Mouse (Mus musculus): ENCODE measurements around the gene Ttll5.
A peak's percentile ranks its signal among the peaks of the same experiment; 100 is the strongest.

Ttll5 gene

DNA sequence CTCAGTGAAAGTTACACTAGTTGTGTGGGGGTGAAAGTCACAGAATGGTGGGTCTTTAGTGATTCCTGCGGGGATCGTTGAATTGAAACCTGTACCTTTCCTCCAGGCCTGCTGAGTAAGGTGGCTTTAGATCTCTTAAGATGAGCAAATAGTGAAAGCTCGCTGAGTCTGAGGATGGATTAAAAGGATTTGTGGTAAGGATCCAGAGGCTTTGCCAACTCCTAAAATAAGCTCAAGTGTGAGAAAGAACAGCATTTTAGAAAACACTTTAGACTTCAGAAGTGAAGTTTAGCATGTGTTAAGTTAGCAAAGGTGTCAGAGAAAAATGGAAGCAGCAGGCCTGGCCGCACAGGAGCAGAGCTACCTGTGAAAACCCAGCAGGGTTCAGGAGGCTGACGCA lies 192.9 kb downstream of the Ttll5 start:
- no peak for DNase-seq

DNA sequence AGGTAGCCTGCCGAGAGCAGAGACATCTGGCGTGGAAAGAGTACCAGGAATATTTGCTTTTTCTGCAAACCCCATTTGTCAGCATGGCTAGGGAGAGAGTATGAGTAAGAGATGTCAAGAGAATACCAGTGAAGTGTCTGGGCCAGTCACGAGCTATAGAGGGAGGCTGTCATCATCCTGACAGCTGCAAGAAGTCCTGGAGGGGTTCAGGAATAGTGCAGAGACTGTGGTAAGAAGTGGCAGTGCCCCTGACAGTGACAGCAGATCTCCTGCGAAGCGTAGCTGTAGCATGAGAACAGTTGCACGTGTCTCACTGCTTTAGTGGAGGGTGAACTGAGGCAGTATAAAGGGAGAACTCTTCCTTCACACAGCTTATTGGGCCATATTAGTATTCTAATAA lies 197.1 kb downstream of the Ttll5 start:
- DNase-seq: no peak

DNA sequence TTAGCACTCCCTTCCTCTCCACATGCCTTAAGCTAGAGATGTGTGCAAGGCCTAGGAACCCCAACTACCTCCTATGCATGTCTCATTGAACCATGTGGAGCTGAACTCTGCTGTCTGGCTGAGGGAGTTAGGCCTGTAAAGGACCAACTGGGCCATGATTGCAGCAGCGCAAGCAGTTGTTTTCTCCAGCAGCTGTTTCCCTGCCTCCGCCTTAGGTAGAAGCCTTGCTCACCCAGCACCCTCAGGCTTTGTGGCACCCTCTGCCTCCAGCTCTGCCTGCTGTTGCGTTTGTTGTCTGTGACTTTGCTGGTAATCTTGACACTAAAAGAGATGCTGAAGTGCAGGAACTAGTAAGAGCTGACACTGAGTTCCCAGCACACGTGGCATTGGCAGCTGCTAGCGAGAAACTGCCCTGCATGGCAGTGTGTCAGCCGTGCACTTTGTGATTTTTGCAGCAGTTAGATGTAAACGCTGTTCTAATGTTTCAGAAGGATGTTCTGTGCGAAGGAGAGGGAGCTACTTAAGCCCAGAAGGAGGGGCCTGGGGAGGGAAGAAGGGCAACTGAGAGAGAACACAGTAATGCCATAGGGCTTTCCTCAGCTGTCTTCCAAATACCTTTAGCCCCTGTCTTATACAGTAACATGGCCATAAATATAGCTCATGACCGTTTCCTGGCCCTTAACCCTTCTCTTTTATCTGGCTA lies 198.0 kb downstream of the Ttll5 start:
- DNase-seq: no peak

DNA sequence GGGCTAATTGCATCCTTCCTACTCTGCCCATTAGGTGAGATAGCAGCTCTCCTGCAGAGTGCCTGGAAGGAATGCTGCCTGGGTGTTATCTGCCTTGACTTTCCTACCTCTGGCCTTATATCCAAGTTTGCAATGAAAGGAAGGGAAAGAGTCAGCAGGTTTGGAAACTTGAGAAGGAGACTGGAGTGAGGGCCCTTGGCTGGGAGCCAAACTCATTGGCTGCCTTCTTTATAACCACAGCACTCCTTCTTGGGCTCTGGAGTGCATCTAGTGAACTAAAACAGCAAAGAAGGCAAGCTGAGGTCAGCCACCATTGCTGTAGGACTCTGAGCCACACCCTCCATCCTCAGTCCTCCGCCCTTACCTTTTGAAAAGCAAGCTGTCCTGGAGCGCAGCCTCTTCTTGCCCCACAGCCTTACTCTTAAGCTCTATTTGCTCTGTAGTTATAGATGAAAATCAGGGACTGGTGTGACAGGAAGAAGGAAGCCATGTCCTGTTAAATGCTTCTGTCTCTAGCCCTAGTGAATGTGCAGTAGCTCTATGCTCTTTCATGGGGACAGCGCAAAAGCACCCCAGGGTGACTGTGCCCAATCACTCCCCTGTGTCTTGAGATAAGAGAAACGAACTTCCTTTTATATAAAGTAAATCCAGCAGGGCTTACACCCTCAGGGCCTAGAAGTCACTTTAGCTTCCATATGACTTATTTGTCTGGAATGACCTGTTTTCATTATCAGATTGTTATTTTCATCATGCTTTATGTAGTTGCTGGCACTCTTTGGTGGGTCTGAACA lies 198.8 kb downstream of the Ttll5 start:
- peak in 1 of 2 experiments; percentile 9 for DNase-seq

DNA sequence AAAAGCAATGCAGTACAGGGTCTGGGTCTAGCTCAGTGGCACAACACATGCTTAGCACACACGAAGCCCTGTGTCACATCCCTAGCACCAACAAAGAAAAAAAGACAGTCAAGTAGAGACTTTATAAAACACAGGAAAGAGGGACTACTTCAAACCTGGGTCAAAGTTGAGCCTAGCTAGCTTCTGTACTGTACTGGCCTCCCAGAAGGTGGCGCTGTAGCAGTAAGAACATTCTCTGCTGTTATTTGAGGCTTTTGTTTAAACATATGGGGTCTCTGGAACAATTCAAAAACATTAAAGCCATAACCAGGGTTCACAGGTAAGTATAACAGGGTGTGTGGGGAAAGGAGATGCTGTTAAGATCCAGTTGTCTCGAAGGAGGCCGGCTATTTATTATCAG lies 200.0 kb downstream of the Ttll5 start:
- DNase-seq: peak in 1 of 2 experiments; percentile 17

DNA sequence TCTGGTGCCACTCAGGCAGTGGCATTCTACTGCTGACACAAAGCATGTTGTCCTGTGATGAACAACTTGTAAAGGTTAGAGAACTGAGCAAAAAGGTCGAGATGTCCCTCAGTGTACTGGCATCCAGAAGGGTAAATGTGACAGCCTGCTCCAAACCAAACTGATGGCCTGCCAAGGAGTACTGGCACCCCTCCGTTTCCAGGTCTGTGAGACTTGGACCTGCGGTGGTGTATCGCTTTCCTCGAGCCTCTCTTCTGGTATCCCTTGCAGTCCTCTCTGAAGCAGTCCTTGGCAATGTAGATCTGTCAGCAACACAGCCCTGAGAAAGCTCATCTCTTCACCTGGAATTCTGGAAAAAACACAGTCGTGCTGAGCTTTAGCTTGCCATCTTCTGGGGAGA lies 201.0 kb downstream of the Ttll5 start:
- no peak for DNase-seq

DNA sequence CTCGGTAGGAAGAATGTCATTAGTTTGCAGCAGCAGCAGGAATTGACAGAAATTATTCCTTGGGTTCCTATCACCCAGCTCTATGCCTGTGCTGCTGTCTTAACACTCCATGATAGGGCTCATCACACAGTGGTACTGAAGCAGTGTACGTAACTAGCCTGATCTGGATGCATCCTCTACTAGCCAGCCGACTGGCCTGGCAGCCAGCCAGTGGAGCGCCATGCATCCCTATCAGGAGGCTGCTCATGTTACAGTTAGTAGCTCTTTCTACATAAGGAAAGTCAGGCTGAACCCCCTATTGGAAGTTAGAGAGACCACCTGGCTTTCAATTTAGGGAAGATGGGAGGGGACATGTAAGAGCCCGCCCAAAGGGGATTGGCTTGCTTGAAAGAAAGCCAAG lies 202.5 kb downstream of the Ttll5 start:
- DNase-seq: no peak

DNA sequence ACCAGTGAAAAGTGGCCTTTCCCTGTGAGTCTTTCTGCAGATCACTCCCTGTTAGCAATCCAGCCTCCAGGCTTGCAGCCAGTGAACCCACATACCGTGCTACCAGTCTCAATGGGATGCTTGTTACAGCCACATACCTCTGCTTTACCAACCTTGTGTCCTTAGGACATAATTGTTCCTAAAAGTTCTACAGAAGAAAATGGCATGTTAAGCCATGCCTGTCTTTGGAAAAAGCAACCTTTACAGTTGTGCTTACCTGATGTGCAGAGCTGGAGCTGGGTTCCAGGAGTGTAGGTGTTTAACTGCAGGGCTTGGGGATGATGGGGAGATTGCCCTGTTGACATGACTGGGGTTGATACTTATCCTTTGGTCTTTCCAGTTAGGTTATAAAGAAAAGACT lies 203.3 kb downstream of the Ttll5 start:
- no peak for DNase-seq

DNA sequence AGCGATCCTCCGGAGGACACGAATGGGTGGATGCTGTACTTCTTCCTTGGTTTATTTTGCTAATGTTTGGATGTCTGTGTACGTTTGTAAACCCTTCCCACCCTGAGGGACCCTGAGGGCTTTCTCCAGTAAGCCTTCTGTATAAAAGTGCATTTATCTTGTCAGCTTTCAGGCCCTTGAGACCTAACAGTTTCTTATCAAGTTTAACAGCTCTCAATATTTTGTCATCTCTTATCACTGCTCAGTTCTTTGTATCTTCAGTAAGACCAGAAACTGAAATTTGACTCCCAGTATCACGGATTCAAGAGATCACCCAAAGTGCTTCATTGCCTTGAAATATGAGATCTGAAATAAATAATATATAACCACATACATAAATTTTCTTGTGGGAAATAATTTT lies 206.5 kb downstream of the Ttll5 start:
- no peak for DNase-seq

DNA sequence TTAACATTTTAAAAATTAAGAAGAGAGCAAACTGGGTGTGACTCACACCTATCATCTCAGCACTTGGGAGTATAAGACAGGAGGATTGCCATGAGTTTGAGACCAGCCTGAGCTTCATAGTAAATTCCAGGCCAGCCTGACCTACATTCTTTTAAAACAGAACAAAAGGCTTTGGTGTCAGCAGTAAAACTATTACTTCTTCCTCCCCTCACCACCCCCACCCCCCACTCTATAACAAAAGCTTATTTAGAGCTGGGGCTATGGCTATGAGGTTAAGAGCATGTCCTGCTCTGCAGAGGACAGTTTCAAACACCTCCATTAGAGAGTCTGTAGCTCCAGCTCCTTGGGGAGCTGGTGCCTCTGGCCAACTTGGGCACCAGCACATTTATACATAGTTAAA lies 211.1 kb downstream of the Ttll5 start:
- no peak for DNase-seq

DNA sequence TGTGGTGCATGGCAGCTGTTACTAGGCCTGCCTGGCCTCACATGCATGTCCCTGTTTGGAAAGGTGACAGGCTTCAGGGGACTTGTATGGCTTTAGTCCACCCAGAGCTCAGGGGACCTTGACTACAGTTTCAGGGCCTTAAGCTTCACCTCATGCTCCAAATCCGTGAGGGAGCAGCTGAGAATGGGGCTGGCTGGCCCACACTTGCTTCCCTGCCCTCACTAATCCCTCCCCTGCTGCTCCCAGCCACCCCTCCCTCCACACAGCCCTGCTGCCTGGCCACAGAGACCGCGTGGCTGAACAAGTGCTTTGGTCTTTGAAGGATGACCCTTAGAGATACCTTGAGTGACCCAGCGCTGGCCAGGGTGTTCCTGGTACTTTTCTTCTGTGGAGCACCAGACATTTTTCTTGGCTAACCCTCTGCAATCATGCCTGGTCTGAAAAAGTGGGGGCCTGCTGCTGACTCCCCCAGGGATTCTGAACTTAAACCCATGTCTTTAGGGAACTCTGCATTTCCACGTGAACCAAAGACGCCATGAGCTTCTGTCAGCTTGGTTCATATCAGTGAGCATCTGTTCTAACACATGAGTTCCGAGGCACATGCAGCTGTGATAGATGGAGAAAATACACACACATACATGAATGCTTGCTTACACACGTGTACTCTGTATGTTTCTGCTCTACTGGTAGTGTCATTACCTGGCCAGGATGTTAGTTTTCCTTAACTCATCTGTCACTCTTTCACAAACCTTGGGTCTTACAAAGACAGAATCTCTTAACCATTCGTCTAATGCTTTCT lies 212.1 kb downstream of the Ttll5 start:
- DNase-seq: no peak

DNA sequence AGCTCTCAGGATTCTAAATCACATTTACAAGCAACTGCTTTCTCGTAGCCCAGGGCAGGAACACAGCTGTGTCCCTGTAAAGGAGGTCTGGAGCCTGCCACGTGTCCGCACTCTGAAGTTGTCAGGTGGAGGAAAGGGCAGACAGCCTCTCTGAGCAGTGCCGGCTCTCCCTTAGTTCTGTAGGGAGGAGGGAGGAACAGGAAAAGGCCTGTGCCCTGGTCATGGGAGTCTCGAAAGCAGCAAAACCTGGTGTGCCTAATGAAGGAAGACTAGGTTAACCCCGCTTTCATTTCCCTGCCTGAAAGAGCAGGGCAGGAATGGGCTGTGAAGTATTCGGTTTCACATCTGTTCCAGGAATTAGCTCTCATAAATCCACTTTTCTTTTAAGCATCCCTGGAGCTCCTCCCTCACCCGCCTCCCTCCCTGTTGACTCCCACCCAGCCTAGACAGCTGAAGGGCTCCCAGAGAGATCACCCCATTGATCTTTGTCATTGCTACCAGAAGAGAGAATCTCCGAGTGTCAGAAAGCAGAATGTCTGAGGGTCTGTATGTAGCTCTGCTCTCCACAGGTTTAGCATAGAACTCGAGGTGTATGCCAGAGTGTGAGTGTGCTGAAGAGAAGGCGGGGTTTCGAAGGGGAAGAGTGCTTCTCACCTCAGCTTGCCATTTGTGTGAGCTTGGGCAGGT lies 212.9 kb downstream of the Ttll5 start:
- DNase-seq: no peak

DNA sequence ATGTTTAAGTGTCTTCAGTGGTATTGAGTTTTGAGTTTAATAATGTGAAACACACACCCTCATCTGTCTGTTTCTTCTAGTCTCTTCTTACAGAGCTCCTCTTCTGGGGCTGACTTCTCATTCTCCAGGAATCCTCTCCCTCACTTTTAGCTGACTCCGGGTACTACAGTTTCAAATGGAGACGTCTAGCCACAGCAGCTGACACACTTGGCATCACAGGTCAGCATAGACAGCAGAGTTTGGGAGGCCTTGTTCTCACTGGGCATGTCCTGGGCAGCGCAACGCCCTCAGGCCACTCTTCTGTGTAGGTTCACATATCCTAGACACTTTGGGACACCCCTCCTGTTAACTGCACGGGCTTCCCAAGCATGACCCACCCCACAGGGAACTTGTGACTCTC lies 214.6 kb downstream of the Ttll5 start:
- no peak for DNase-seq

DNA sequence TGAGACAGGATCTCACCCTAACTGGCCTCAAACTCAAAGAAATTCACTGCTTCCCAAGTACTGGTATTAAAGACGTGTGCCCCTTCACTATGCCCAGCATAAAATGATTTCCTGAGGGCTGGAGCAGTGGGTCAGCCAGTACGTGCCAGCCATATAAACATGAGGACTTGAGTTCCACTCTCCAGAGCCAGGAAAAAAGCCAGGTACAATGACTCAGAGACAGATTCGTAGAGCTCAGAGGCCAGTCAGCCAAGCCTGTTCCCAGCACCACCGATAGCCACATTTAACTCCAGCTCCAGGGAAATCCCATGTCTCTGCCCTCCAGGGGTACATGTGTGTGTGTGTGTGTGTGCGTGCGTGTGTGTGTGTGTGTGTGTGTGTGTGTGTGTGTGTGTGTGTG lies 215.3 kb downstream of the Ttll5 start:
- no peak for DNase-seq

DNA sequence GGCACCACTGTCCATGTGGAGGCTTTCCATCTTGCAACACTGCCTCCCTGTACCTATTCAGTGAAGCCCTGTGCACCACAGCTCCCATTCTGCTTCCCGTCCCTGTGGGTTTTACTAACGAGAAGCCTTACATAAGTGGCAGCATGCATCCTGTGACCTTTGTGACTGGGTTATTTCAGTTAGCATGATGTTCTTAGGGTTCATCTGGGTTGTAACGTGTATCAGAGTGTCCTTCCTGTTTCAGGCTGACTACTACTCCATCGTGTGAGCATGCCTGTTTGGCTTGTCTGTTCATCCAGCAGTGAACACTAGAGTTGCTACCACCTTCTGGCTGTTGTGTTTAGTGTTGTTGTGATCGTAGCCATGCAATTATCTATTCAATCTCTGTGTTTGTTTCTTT lies 221.7 kb downstream of the Ttll5 start:
- no peak for DNase-seq

DNA sequence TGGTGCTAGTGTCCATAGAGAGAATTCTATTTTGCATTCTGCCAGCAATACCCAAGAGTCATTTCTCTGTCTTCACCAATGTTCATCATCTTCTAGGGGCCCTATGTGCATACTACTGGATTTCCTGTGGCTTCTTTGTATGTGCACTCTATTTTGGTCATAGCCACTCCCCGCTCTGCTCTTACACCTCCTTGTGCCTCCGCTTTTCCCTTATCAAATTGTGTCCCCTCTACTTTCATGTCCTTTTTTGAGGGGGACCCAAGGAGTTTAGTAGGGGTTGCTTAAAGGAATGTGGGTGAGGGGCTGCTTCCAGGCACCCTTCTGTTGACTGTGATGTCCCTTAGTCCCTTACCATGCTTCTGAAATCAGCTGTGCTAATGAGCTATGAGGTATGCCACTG lies 222.3 kb downstream of the Ttll5 start:
- no peak for DNase-seq

DNA sequence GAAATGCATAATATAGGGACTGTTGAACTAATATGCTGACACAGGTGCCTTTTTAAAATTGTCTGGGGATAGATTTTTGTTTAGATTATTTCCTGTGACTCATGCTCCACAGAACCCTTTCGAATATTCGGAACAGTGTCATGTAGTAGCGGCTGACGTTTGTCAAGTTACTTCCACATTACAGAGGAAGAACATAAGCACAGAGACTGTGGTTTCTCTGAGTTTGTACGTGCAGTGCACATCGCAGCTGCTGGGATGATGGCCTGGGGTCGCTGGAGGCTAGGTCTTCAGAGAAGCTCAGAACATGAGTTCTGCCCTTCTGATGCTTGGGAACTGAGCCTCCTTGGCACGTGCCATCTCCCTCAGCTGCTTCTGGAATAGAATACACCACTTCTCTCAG lies 222.9 kb downstream of the Ttll5 start:
- no peak for DNase-seq

DNA sequence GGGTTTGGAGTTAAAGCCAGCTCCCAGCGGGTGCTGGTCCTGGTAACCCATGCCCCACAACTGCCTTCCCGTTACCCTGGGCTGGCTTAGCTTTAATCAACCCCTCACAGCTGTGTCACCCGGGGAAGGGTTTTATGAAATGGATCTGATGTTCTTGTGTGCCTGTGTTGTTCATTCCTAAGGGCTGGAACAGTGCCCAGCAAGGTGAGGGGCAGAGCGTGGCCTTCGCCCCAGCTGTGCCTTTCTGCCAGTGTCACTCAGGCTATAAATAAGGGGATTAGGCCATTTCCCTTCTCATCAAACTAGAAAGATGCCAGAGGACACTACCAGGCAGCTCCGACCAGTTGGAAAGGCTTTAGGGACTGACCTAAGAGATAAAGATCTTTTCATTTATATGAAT lies 225.4 kb downstream of the Ttll5 start:
- DNase-seq: no peak

DNA sequence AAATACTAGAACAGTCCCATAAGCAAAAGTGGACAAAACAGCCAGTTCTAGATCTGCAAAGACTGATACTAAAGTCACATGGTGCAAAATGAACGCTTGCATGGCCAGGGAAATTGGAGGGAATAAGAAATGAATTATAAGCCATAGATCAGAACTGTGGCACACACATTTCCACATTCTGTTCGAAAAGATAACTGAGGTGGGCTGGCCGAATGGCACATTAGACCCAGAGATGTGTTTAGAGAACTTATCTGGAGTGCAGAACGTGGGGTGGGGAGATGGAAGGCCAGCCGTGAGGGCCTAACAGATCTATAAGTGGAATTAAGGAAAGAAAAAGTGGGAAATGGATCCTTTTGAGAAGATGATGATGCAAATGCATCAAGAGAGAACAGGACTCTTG lies 227.0 kb downstream of the Ttll5 start:
- no peak for DNase-seq

DNA sequence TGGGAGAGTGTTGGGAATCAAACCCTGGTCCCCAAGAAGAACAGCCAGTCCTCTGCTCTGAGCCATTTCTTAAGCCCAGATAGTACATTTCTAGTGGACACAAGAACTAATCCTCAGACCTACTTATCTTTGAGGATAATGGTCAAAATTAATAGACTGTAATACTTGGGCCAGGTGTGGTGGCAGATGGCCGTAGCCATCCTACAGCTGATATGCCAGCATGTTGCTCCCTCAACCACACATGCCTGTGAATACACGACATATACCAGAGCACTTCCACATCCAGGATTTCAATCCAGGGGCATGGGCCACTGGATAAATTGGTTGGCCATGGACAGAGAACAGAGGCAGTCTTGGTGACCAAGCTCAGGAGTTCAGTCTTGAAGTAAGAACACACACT lies 230.8 kb downstream of the Ttll5 start:
- no peak for DNase-seq

DNA sequence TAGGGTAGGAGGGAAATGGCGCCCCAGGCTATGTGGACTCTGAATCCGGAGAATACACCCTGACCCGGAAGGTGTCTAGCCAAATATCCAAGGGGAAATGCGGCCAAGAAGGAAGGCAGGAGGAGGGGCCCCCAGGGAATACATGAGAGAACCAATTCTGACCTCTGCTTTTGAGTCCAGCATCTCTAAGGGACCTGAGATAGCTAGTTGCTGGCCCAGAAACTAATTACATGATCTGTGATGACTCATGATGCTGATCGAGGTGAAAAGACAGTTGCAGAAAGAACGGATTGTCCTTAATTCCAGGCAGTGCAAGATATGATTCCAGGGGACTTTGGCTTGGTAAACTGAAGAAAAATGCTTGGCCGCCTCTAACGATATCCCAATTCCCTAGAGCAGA lies 232.5 kb downstream of the Ttll5 start:
- DNase-seq: no peak

DNA sequence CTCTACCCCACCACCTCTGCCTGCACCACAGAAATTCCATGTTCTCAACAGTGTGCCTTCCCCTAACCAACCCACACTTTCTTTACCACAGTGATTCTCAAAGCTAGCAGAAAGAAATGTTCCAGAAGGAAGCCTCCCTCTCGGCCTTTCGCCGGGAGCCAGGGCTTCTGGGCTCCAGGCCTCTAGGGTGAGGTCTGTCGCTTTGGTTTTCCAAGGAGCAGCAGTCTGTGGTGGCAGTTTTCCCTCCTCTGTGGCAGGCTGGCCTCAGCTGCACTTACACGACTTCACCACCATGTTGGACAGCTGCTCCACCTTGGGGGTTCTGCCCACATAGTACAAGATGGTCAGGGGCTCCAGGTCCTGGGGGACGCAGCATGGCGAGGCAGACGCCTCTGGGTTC lies 233.1 kb downstream of the Ttll5 start:
- DNase-seq: no peak

DNA sequence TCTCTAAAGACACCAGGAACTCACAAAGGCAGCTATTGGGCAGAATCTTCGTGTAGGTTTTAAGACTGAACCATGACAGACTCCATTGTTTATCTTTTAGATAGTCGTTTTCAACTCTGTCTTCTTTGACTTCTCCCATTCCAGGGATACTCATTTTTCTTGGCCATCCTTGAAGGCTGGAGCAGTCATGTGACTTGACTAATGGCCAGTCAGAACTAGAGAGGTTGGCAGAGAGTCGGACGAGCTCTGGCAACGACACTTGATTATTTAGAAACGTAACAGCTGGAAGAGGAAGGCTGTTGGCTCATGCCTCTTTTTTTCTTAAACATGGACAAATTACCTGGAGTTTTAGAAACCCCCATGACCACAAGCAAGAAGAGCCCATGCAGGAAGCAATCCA lies 234.9 kb downstream of the Ttll5 start:
- no peak for DNase-seq

Data from kidney, adult 8-10 months (tissue).